Mouse (Mus musculus) spleen, adult 2 months (tissue): ENCODE results near the gene H2-Eb2.

Source experiments
- CTCF ChIP-seq: fragments of 200-500 bp; IDR thresholded peaks from 2 replicates; pipeline ENCODE4 v1.5.1; 2011; ENCODE audit warnings: mild to moderate bottlenecking, inconsistent platforms; ENCODE audit not compliant: insufficient read depth, insufficient read length, insufficient replicate concordance; ENCODE audit errors: extremely low read depth
- POLR2A ChIP-seq: fragments of 200-500 bp; IDR thresholded peaks from 2 replicates; pipeline ENCODE4 v1.6.1; 2011; ENCODE audit warnings: low read depth, low read length, inconsistent platforms

DNA sequence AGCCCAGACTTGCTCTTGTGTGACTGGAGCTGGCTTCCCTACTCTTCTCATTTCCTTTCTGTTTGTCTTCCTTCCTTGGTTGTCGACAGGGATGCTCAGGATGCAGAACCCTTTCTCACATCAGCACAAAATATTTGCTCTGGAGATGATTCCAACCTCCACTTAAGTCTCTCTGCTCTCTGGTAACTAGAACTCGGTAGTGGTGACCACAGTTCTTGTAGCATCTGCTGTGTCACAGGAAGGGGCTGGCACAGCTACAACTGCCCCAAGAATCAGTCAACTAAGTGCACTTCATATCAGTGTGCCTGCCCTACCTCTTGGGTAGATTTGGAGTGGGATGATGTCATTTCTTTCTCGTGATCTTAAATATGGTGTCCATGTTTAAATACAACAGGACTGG lies 20.6 kb downstream of the H2-Eb2 start:
- TF ChIP-seq CTCF (no peak), POLR2A (no peak)
